Mouse (Mus musculus): ENCODE measurements around the gene Ulk1.
"Not testable (repeated sequence)": the region's sequence is repeated elsewhere in the genome, so short reads cannot be mapped to it uniquely, and the experiment has no call there.

The Ulk1 gene

DNA sequence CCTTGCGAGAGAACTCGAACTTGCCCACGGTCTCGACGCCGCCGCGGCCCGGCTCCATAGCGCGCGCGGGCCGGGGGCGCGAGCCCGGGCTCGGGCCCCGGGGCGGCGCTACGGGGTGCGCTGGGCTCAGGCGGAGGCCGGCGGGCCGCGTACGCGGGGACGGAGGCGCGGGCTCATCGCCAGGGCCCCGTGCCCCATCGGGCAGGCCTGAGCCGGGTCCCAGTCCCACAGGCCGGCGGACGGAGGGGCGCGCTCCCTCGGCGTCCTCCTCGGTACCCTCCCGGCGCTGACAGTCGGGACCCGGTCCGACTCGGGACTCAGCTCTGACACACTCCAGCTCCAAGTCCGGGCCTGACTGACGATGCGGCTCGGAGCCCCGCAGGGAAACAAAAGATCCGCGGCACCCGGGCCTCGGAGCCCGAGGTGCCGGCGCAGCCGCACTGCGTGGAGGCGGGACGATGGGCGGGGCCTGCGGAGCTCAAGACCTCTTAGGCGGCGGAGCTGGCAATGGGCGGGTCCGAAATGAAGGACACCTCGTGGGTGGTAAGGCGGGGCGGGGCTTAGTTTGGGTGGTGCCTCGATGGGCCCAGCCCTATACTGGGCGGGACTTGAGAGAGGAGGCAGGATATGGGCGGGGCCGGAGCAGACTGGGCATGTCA lies at the start of gene Ulk1:
Ulk1 (minus strand) TSS at position 431 of the 659 bp plus-strand sequence.
- DNase-seq: peak; percentile 100

- DNase-seq: no peak
Observed at GRCm38 (mm10) chr5:110859013-110859650, 49.2 kb upstream of the Ulk1 start.

- DNase-seq: no peak
Observed at GRCm38 (mm10) chr5:110857091-110857490, 47.2 kb upstream of the Ulk1 start.

GRCm38 (mm10) chr5:110852990-110853389 lies 43.1 kb upstream of the Ulk1 start:
- DNase-seq: no peak

GRCm38 (mm10) chr5:110841046-110841862 lies 31.4 kb upstream of the Ulk1 start:
- peak; percentile 18 for DNase-seq

DNA sequence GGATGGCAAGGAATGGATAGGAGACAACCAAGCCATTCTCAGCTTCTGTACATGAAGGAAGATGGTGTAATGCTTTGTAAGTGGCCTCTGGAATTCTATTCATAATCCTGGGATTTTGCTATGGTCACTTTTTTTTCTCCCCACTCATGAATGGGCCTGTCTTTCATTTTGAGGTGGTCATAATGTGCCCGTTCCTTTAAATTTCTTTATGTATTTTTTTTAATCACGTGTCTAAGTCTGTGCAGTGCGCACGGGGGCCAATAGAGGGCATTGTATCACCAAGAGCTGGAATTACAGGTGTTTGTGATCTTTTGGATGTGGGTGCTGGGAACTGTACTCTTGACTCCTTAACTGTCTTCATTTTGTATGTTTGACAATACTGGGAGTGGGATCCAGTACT lies 30.6 kb upstream of the Ulk1 start:
- DNase-seq: peak; percentile 41

GRCm38 (mm10) chr5:110839678-110840365 lies 29.9 kb upstream of the Ulk1 start, which contains the start of the genes Hscb and Chek2:
Hscb (minus strand) TSS chr5:110839777.
Chek2 (plus strand) TSS chr5:110839979.
- peak; percentile 99 for DNase-seq

GRCm38 (mm10) chr5:110839038-110839677 lies 29.3 kb upstream of the Ulk1 start:
- no peak for DNase-seq

DNA sequence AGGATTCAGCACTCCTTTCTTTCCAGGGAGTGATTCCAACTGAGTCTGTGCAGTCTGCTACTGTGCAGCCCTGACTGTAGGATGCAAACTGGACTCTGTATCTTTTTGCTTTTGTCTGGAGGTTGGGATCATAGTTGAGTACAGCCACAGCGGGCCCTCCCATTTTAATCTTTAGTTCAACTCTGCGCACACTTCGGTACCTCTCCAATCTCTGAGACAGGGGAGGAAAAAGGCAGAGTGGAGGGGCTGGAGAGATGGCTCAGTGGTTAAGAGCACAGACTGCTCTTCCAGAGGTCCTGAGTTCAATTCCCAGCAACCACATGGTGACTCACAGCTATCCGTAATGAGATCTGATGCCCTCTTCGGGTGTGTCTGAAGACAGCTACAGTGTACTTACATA lies 28.1 kb upstream of the Ulk1 start:
- not testable (repeated sequence) for DNase-seq

DNA sequence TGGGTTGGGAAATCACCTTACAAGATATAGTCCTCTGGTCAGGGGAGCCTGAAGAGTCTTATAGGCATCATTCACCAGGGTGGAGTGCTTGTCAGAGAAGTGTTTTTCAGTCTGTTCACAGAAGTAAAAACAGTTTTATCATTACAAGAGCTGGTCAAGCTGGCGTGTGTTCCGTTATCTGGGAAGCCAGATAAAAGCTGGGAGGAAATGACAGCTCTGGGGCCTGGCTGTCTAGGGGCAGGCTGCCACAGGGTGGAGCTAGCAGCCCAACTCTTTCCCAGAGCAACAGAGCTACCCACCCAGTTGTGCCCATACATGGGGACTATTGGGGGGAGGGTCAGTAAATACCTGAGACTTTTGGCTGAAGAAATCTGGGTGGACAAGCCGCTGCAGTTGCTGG lies 26.1 kb upstream of the Ulk1 start:
- no peak for DNase-seq

DNA sequence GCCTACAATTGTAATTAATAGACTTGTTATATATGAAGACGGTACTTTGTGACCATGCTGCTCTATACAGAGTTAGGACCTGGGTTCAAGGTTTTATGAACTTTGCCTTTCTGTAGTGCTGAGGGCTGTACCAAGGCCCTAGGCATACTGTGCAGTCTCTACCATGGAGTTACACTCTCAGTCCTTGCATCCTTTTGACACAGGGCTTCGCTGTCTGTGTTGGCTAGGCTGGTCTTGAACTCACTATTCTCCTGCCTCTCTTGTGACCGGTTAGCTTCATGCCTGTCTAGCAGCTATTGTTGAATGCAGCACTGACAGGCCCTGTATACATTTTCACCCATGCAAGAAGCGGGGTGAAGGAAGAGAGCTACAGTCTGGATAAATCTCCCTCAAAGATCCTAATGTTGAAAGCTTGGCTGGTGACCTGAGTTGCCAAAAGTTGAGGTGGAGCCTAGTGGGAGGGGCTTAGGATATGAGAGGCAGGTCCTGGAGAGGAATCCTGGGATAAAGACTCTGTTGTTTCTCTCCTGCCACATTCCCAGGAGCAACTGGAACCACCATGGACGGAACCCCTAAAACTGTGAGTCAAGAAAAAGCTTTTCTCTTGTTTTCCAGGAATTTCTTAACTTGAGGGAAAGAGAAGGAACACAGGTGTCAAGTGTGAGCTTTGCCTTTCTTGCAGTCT lies 21.3 kb upstream of the Ulk1 start:
- no peak for DNase-seq

- no peak for DNase-seq
Observed at GRCm38 (mm10) chr5:110827576-110827975, 17.7 kb upstream of the Ulk1 start.

- DNase-seq: no peak
Observed at GRCm38 (mm10) chr5:110826781-110827495, 17.0 kb upstream of the Ulk1 start.

DNA sequence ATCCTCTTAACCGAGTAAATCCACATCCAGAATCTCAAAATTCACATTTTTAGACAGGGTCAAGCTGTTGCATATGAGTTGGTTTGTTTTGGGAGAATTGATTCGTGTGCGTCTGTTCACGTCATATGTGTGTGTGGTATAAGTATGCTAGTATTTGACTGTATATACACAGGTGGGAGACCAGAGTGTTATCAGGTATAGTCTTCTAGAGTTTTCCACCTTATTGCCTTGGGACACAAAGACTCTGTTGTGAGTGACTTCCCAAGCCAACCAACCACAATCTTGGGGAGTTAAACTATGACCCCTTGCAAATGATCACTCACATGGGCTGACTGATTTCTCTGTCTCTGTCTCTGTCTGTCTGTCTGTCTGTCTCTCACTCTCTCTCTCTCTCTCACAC lies 14.5 kb upstream of the Ulk1 start:
- no peak for DNase-seq

DNA sequence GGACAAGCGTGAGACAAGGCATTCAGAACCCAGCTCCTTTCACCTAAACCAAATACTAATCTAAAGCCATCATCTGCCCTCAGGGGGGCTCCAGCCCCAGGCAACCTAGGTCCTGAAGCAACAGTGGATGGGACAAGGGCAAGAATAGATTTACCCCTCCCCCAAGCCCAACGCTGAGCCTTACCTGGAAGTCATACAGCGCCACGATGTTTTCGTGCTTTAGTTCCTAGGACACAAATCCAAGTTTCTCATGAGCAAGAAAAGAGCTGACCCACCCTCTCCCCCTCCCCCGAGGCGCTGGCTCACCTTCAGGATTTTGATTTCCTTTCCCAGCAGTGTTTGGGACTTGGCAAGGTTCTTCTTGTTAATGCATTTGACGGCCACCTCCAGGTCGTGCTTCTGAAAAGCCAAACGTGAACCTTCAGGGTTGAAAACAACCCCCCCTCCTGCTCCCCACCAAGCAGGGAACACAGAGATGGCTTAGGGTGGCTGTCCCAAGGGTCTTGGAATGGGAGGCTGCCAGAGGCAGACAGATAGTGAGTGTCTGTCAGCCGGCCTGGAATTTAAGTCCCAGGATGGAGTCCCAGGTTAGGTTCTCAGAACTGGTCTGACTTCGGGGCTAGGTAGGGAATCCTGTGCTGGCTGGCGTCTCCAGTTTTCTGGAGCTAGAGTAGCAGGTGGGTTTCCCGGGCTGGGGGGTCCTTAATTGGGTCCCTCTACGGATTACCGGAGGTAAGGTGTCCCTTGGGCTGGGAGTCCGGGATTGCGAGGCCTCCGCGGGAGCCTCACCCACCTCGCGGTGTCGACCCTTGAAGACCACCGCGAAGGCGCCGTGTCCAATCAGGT lies 853 bp downstream of the Ulk1 start:
- peak; percentile 76 for DNase-seq

DNA sequence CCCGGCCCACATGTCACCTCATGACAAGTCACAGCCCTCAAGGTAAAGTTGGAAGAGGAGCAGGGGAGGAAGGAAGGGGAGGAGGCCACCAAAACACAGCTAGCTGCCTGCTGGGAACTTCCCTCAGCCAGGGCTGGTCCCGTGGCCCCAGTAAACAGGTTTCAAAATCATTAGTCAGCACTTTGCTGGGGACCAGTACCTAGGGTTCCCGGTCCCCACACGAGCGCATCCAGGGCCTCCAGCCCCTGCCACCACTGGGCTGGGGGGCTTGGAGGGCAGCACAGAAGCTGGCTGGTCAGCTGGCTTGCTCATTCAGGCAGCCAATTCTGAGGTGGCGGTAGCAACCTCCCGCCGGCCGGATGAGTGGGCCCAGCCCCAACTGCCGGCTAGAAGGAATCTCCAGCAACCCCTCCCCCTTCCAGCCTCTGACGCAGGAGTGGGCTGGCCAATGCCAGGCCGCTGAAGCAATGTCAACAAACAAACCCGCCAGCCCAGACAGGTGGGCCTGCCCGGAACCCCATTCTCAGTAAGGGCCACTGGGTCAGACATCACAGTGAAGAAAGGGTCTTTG lies 1.8 kb downstream of the Ulk1 start:
- DNase-seq: peak; percentile 91

GRCm38 (mm10) chr5:110807453-110807852 lies 2.4 kb downstream of the Ulk1 start:
- no peak for DNase-seq

DNA sequence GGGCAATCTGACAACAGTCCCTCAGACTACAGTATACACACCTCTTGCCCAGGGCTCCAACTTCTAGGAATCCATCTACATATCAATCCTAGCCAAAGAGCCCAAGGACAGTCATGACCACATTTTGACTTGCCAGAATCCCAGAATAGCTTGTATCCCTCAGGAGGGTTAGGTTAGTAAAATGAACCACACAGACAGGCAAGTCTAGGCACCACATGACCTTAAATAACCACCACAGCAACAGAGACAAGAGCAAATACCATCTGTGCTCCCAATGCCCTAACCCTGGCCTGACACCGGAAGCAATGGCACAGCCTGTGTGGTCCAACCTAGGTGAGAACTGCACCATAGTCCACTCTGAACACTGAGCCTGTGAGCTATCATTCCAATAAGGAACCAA lies 3.2 kb downstream of the Ulk1 start:
- DNase-seq: peak; percentile 28

DNA sequence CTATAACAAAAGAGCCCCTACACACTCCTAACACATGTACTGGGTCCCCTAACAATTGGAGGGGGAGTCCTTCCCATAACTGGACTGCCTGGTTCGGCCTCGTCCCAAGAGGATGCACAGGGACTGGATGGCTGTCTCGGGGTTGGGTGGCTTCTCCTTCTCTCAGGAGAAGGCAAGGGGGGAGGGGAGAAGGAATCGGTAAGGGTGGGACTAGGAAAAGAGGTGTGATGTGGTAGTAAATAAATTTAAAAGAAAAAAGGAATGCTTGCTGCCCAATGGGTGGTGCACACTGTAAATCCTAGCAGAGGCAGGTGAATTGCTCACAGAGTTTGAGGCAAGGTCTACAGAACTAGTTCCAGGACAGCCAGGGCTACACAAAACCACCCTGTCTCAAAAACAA lies 3.7 kb downstream of the Ulk1 start:
- DNase-seq: peak; percentile 19
